Mouse (Mus musculus): Measurements from ENCODE around the gene Tmem189. TPM values are rescaled to one million over a fixed set of nuclear protein-coding genes. Genes with fewer than 3 reads are reported as not detected.
"Not testable (repeated sequence)": the region's sequence is repeated elsewhere in the genome, so short reads cannot be mapped to it uniquely, and the experiment has no call there.

Tmem189 gene
- total and polyA plus RNA-seq, 3 experiments: 29.9 to 77.3 (median 30.1) TPM

DNA sequence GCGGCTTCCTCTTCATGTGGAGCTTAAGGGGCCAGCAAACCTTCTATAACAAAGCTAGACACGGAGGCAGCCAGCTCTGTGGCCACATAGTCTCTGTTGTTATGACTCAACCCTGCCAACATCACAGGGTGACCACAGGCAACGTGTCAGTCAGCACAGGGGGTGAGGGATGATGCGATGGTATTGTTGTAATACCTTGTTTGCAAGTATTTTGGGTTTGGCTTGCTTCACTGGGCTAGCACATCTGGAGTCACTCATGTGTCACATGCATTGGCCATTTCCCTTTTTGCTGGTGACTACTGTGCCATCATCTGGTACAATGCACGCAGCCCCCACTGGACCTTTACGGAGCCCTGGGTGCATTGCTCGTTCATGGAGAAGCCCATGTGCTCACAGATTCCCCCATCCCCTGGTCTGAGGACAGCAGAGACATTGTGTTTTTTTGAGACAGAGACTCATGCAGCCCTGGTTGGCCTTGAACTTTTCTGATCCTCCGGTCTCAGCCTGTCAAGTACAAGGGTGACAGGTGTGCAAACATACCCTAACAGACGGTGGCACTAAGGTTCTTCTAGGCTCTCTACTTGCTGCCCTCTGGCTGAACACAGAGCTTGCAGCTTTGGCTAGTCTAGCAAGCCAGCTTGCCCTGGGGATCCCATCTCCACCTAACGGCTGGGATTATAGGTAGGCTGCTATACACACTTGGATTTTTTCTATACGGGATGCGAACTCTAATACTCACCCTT is 40.2 kb downstream of the Tmem189 start:
- peak; percentile 56 for DNase-seq

DNA sequence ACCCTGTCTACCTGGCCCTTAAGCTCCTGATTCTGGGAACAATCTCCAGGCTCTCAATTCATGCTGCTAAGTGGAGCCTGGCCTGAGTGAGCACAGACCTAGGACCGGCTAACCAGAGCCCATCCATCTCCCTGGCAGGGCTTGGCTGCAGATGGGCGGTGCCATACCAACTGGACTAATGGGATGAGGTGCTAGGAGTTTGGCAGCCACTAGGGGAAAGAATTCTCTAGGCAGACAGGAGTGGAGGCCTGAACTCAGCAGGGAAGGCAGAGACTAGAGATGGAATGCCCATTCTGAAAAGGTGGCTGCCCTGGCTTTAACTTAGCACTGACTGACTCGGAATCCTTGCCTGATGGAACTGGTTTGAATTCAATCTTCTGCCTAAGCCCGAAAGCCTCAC is 43.2 kb downstream of the Tmem189 start:
- DNase-seq: no peak

DNA sequence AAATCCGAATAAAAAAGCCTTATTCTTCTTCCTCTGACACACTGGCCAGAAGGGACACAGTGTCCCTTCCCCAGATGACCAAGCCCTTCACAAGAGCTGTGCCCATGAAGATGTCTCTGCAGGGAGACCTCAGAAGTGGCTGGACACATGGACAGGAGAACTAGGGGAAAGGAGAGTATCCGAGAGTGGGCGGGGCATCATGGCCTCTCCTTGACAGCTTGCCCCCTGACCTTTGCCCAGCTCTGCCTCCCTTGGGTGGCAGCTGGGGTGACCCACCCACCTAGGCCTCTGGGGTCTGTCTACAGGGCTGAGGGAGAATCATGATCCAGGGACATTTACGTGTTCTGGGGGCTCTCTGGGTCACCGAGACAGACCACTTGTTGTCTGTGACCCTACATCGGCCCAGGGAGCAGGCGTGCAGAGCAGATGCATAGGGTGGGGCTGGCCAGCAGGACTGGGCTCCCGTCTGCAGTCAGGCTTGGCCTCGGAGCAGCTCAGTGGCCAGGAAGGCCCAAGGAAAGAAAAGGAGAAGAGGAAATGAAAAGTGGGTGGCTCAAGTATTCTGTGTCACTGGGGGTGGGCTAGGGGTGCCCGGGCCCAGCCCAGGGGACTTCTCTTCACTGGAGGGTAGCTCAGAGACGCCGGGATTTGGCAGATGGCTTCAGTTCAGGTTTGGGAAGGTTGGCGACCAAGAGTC is 46.1 kb downstream of the Tmem189 start:
- DNase-seq: not testable (repeated sequence)

DNA sequence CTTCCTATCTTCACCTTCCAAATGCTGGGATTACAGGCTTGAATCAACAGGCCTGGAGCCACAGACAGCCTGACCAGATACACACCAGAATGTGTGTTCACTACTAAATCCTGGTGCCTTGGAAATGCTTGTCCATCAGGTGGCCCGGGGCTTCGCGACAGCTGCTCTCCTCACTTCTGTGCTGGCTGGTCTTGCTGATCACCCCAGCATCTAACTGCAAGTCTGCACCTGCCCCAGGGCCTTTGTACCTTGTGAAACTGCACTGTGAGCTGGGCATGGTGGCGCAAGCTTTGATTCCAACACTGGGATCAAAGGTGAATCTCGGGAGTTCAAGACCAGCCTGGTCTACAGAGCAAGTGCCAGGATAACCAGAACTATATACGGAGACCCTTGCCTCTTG is 47.5 kb downstream of the Tmem189 start:
- DNase-seq: no peak

DNA sequence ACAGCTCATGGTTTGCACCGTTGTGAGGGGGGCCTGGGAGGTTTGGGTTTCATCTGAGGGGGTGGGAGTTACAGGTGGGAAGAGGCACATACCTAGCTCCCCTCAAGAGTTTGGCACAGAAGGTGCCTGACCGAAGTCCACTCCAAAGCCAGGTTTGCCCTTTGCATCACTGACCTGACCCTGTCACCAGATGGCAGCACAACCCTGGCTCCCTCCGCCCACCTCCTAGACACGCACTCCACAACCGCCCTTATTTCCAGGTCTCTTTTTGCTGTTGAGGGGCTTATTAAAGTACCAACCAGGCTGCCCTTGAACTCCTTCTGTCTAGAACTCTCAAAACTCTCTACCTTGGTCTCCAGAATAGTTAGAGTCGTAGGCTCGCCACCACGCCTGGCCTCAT is 48.3 kb downstream of the Tmem189 start:
- DNase-seq: peak; percentile 61

DNA sequence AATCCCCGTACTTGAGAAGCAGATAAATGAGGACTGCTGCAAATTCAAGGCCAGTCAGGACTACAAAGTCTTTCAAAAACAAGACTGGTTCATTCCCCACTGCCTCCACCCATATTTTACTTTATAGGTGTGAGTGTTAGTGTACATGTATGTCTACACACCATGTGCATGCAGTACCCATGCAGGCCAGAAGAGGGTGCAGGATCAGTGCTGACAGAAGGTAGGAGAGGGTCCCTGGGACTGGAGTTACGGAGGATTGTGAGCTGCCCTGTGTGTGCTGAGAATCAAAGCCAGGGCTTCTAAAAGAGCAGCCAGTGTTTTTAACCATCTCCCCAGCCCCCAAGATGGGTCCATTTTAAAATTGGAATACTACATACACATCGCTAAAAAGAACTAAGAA is 49.3 kb downstream of the Tmem189 start:
- no peak for DNase-seq

DNA sequence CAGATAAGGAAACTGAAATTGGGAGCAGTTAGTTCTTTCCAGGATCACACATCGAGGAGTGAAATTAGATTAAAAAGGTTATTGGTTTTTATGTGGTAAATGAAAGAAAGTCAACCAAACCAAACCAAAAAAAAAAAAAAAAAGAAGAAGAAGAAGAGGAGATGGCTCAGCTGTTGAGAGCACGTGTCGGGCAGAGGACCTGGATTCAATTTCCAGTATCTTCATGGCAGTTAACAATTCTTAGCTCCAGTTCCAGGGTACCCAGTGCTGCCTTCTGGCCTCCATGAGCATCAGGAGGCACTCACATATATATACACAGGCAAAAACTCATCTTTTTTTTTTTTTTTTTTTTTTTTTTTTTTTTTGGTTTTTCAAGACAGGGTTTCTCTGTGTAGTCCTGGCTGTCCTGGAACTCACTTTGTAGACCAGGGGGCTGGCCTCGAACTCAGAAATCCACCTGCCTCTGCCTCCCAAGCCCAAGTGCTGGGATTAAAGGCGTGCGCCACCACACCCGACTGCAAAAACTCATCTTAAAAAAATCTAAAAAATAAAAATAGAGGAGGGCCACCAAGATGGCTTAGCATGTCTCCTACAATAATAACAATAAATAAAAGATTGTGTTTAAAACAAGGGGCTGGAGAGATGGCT is 54.6 kb downstream of the Tmem189 start:
- no peak for DNase-seq

DNA sequence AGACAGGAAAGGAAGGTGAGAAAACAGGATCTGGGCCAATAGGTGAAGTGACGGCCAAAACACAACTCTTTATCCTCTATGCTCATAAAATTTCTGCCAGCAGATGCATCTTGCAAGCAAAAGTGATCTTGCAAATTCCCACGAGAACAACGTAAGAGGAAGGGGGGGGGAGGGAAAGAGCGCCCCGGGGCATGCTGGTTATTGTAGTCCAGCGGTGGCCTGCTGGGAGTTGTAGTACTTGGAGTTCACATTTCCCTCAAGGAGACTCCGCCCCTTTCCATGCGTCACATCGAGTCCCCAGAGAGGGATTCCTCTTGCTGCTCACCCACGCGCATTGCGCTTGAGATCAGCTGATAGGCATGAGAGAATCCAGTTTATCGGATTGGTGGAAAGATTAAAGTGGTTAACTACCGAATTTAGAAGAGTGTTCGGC is 55.3 kb downstream of the Tmem189 start:
- peak; percentile 96 for DNase-seq

DNA sequence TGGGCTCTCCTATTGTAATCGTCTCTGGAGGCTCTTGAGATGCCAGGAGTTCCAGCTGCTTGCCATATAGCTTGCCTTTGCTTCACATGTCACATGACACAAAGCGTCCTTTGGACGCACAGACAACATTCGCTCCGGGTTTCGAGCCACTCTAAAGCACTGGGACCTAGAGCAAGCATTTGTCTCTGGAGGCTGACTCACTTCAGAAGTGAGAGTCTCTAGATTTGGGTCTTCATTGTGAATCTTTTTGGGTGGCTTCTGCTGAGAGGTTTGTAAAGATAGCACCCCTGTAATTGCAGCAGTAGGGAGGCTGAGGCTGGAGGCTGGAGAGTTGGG is 56.1 kb downstream of the Tmem189 start:
- DNase-seq: no peak

DNA sequence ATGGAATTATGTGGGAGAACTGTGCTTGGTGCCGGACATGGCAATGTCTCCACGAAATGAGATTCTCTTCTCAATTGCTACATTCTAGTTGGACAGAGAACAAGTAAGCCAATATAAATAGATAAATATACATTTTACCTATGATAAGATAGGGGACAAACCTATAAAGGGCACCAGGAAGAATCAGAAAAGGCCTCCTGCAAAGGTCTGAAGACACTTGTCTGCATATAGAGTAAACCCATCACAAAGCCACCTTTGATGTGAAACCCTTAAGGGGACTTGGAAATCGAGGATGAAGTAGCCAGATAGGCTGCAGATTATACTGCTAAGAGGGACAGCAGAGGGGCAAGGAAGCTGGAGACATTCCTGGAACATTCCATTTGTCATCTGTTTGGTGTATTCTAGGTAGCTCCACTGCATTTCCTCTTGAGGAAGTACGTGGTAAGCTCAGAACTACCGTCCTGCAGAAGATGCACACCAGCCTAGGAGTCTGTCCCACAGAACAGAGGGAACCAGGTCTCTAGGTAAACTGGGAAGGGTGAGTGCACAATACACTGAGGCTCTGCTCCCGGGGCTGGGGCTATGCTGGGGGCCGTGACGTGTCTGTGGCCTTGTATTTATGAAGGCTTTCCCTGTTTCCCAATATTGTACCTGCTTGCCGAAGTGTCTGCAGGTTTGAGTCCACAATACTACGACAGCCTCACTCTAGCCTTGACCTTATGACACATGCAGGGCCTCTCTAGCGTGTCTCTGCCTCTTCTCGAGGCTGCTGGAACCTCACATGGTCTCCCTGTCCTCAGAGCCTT is 56.7 kb downstream of the Tmem189 start:
- no peak for DNase-seq

DNA sequence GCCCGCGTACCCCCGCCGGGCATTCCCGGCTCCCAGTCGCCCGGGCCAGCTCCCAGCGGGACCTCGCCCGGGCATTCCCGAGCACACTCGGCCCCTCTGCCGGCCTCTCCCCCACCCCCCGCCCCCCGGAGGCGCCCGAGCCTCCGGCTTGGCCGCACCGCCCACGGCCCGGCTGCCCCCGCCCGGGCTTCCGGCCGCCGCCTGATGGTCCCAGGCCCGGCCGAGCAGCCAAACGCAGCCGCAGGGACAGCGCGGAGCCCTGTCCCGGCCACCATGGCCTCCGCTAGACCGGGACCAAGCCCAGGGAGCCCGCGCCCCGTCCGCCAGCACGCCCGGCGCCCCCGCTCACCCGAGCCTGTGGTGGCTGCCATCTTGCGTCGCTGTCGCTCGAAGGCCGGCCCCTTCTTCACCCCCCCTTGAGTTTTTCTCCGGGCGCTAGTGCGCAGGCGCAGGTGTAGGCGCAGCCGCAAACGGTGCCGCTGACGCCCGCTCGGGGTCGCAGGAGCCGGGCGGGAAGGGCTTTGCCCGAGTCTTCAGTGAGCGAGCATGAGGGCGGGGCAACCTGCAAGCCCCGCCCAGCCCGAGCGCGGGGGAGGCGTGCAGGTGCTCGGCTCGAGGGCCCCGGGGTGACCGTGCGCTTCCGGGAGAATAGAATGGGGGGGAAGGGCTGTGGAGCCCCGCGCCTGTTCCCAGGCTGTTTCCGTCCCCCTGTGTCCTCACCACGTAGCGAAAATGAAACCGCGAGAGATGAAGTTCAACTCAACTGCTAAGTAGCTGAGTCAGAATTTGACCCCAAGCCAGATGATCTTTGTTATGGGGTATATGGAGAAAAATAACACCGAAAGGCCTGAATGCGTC is 57.8 kb downstream of the Tmem189 start, which contains the start of gene Ube2v1:
TSS of gene Ube2v1 (minus strand) at position 505 of the 858 bp plus-strand sequence.
- peak; percentile 99 for DNase-seq

DNA sequence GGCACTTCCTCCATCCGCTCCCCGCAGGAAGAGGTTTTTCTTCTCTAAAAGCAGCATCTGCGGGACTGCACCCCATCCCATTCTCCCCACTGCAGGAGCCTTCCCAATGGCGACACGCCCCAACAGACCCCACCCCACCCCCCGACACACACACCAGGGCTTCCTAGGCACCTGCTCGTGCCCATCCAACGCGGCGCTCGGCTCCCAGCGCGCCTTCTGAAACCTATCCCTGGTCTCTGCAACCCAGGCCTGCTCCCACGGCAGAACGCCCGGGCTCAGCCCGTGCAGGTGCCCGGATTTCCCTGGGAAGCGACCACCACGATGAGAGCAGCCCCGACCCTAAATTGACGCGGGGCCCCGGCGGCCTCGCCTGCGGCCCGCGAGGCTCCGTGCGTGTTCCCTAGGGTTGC is 58.4 kb downstream of the Tmem189 start:
- no peak for DNase-seq

DNA sequence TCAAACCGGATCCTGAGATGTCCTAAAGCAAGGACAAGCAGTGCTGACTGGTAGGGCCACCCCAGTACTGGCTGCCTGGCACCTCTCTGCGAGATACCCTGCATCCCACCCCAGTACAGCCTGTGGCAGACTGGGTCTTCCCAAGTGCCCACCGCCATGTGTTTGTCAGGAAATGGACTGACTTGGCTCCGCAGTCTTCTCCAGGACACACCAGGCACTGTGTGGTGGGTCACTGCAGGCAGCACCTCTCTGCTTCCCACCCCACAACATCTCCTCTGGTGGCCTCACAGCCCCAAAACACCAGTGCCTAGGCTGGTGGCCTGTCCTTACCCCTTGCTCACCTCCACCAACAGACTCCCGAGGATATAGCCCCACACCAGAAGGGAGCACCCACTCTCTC is 59.2 kb downstream of the Tmem189 start:
- no peak for DNase-seq

DNA sequence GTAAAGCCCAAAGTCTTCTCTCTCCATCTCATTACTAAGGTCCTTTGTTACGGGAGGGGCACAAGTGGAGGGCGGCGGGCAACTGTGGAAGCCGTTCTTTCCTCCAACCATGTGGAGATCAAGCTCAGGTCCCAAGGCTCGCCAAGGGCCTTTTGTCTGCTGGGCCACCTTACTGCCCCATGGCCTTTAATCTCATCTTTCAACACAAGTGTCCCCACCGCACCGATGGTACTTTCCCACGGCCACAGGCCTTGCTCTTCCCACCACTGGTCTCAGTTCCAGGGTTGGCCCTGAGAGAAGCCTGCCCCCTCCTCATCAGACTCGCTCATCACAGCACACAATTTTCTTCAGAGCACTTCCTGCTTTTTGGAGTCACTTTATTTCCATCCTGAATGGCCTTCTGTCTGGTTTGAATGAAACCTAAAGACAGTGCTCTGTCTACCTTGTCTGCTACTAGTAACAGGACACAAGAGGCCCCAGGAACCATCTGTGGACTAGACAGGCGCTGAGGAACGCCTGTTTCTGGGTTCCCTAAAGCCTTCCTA is 59.9 kb downstream of the Tmem189 start:
- no peak for DNase-seq

DNA sequence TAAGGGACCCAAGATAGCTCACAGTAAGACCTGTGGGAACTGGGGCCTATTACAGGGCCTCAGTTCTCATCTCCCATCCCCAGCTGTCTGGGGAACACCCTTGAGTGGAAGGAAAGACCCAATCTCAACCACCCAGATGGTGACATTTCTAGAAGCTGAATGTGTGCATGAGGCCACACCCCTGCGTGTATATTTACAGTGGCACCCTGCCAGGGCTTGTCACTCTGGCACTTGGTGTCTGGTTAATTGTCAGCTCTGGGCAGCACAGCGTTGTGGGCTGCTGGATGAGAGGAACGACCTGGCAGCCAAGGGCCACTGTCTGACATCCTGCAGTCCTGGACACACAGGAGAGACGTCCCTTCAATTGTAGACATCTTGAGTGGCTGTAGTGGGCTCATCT is 60.8 kb downstream of the Tmem189 start:
- no peak for DNase-seq

DNA sequence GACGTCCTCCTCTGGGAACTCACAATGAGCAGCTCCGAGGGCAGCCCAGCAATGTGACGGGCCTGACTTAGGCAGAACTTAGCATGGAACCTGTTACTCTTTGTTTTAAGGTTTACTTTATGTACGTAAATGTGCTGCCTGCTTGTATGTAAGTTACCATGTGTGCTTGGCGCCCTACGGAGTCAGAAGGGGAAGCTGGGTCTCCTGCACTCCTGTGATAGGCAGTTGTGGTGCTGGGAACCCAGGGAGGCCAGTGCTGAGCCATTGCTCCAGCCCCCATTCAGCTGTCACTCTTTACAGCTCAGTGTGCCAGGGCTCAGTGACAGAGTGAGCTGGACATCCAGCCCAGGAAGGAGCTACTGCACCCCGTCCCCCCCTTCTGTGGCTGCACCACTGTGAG is 62.6 kb downstream of the Tmem189 start:
- no peak for DNase-seq

DNA sequence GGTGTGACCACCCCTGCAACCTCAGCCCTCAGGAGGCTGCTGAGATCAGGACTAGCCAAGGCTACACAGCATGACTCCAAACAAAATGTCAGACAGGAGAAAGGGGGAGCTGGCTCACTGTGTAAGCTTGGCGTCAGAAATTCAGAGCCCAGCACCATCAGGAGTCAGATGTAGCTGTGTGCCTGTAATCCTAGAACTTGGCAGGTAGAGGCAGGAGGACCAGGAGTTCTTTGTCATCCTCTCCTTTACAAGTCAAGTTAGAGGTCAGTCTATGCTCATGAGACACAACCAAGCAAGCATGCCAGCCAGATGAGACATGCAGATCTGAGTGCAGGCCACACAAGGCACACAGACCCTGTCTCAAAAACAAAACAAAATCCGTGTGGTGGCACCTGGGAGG is 64.0 kb downstream of the Tmem189 start:
- peak; percentile 48 for DNase-seq

DNA sequence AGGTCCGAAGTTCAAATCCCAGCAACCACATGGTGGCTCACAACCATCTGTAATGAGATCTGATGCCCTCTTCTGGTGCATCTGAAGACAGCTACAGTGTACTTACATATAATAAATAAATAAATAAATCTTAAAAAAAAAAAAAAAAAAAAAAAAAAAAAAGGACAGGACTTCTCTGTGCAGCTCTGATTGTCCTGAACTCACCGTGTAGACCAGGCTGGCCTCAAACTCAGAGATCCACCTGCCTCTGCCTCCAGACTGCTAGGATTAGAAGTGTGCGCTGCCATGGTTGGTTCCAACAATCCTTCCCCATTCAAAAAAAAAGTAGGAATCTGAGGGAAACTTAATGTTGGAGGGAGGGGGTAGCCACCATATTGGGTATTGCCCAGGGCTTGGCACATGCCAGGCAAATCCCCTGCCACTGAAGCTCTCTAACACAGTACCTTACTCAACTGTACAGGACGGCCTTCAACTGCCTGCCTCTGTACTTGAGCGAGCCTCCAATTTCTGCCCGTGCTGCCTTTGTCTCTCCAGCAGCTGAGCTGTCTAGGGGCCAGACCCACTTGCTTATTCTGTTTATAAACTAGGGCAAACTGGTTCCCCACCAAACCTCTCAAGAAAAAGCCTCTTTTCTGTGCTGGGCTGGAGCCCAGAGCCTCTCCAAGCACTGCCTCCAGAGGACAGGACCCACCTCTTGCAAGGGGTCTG is 65.1 kb downstream of the Tmem189 start:
- DNase-seq: no peak

DNA sequence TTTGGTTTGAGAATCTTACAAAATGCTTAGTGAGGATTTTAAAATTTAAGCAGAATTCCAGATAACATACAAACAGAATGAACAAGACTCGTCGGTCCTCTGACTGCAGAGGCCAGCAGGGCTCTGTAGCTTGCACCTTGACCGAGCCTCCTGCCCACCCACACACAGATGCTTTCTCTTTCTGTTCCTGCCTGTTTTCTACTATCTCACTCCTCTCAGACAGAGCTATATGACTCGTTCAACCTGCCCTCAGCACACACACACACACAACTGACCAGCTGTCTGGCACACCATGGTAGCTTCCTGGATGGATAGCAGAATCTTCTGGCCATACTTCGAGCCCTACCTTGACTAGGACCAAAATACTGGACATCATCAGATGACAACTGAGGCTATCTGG is 66.7 kb downstream of the Tmem189 start:
- no peak for DNase-seq

DNA sequence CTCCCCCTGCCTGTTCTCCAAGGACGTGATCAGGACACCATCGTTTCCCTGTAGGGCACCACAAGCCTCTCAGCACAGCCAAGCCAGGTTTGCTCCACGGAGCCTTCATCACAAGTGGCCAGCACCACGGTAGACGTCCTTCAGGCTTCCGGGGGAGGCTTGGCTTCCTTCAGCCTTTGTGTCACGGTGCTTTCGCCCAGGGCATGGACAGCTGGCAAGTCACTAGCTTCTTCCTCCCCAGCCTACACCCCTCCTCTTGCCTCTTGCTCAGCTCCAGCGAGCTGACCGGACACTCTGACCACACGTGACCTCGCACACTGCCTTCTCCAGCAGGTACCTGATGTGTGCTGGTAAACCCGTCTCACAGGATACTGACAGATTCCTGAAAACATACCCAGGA is 67.3 kb downstream of the Tmem189 start:
- DNase-seq: no peak

Measured in adrenal gland, adult 2 months (tissue).